Mouse (Mus musculus) urinary bladder, postnatal 25 days (tissue): ENCODE measurements at regions not wholly inside any gene's neighbourhood (a gene's known extent, or its start where the extent isn't known, plus 50 kb on each side); places are given as distances from the start of the nearest gene placed in this dataset.
A peak's percentile ranks its signal among the peaks of the same experiment; 100 is the strongest.

Experiments used
- DNase-seq: peaks from one replicate; pipeline ENCODE4 v3.0.0; 2022; ENCODE audit warnings: low spot score

DNA sequence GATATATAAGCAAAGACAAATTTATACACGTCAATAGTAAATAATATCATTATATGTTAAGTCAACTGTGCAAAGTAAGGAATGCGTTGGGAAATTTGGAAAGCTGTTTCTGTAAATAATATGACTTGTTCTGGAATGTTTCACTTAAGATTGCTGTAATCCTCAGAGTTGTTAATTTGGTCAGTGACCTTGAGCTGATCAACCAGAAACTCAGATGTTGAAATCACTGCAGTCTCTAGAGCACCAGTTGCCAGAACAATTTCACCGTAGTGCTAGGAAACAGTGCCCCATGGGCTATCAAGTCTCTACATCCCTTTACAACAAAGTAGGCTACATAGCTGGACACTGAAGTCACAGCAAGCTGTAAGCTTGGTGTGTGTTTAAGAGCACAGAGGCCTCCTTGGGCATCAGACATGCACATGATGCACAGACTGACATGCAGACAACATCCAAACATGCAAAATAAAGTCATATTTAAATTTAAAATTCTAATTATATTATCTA is 212.6 kb downstream of the Pik3r1 start:
- no peak for DNase-seq

DNA sequence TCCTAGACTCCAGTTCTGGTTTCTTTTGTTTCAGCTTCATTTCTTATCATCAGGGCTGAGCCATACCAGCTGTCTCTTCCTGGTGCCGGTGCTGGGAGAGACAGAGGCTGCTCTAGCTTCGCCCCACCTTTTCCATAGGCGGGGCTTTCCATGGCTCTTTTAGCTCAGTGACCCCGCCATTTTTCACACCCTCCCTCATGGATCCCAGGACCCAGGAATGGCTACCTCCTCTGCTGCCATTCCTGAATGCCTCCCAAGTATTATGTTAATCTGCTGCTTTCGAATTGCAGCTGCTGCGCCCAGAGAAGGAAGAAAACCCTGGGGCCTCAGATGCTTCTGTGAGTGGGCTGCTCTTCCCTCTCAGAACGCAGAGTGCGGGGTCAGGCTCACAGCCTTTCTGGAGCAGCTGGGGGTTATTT is 214.9 kb downstream of the Pik3r1 start:
- DNase-seq, result no peak

DNA sequence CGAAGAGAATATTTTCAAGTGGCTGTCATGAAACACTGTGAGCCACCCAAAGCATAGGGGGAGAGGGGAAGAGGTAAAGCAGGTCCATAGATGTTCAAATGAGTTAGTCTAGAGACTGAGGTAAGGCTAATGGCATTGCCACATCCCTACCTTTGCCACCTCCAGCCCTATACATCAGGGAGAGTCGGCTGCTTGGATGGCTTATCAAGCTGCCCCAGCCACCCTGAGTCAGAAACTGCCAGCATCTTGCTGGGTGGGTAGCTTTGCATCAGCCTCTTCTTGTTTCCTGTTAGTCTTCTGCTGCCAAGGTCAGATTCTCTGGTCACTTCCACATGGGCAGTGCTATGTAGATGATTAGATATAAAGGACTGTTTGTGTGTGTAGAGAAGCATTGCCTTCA is 215.6 kb downstream of the Pik3r1 start:
- no peak for DNase-seq

DNA sequence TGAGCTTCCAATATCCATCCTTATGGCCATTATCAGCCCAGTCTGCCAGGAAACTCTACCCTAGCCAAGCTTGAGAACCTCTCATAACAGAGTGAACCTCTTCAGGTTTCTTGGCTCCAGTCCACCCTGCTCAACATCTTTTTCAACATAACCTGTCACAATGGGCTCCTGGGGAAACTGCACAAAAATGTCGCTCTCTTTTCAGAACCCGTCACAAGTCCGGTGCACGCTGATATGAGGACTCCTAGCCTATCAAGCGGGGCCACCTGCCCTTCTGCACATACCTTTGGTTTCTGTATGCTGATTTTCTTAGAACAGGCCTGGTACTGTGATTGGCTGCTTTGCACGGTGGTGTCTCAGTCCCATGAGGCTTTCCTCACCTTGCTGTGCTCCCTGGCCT is 216.9 kb downstream of the Pik3r1 start:
- no peak for DNase-seq

DNA sequence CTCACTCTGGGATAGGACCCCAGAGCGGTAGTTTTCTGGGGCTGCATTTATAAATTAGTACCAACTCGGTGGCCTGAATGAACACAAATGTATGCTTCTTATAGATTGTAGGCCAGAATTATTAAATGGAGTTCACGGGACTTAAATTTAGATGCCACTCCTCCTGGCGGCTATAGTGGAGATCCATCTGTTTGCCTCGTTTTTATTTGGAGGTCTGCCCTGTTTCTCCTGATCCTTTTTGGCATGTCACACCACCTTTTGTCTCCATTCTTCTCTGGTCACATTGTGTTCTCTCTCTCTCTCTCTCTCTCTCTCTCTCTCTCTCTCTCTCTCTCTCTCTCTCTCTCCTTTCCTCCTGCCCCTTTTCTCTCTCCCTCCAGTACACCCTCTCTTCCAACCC is 217.5 kb downstream of the Pik3r1 start:
- no peak for DNase-seq

DNA sequence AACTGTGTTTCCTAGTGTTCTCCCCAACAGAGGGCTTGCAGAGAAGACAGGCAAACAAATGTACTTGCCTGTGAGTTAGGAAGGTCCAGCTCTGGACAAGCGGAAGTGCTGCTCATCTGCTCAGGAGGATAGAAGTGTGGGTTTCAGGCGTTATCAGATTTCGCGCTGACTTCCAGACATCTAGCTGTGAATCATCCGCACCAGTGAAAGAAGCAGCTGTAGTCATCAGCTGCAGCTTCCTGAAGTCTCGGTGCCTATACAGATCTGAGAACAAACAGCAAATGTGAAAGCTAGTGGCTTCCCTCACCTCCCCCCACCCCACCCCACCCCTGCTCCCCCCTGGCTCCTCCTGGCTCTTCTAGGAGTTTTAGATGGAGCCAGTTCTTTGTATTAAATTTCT is 220.1 kb downstream of the Pik3r1 start:
- no peak for DNase-seq

DNA sequence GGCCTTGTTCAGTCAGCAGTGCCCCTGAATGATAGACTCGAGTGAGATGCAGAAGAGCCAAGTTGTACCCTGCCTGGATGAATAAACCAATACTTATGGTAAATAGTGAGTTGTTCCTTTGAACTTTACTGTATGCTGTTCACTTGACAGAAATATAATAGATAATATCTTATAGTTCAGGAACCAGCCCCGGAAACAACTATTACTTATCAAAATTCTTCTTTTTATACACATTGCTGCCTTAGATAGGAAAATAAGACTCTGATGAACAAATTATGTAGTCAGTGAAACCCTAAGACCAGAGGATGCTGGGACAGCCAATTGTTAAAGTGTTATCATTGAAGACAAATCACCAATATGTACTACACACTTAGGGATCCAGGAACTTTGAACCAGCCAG is 220.7 kb downstream of the Pik3r1 start:
- no peak for DNase-seq

DNA sequence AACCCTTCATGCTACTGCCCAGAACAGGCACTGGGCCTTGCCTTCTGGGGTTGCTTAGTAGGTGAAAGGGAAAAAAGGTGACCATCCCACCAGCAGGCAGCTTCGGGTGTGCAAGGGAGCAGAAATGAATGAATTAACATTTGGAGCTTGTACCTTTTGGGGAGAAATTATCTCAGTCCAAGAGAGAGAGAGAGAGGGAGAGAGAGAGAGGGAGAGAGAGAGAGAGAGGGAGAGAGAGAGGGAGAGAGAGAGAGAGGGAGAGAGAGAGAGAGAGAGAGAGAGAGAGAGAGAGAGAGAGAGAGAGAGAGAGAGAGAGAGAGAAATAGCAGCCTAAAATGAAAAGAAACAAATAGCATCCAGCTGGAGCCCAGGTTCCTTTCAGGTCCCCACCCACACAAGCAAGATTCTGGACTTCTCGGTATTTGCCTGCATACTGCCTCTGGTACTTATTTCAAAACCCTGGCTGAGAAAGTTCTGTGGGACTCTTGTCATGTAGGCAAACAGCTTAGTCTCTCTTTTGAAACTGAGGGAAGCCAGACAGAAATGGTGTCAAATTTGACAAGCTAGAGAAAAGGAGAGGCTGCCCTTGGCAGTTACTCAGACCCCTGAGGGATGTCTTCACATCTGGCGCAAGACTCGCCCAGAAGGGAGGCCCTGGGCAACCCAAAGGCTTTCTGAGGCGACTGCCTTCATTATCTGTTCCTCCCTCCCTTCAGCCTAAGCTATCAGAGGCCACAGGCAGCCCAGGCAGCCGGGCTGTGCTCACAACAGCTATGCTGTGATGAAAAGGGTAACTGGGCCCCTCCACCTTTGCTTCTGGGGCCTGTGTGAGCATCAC is 222.5 kb downstream of the Pik3r1 start:
- no peak for DNase-seq

DNA sequence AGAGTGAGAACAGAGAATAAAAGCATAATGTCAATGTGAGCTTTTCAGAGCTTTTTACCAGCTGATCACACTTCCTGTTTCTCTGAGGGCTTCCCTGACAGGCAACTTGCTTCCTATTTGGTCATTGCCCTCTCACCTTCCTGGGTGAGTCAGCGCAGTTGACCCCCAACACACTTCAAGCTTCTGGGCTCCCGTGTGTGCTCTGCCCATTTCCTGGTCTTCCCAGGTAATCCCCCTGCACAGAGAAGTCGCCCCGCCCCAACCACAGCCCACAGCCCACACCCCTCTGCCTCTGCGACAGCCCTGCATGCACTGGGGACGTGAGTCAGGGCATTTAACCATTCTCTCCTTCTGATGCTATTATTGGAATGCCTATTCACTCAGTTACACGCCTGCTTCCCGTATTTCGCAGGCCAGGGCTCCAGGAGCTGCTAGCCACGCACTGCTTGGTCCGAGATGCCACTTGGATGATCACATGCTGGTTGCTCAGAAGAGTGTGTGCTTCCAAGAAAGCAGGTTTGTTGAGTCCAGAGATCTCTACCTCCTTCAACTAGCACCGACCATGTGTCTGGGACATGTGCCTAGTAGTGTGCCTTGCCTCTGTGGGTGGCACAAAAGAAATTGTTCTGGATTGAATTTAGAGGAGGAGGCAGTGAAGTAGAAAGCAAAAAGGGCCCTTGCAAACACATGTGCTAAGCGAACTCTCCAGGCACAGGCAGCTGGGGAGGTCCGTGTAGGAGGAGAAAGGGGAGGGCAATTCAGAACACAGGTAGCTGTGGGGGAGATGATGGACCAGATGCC is 227.4 kb downstream of the Pik3r1 start:
- DNase-seq, result peak; percentile 44

DNA sequence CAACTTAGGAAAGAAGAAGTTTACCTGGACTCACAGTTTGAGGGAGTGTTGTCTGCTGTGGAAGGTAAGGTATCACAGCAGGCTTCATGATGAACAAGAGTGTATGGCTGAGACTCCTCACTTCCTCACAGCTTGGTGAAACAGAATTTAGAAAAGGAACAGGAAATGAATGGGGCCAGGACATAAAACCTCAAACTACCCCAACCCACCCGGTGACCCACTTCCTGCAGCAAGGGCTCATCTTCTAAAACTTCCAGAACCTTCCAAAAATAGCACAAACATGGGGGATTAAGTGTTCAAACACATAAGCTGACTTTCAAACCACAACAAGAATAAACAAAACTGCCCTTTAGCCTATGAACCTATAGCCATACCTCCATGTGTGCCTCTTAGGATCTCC is 229.9 kb downstream of the Pik3r1 start:
- DNase-seq, result no peak

DNA sequence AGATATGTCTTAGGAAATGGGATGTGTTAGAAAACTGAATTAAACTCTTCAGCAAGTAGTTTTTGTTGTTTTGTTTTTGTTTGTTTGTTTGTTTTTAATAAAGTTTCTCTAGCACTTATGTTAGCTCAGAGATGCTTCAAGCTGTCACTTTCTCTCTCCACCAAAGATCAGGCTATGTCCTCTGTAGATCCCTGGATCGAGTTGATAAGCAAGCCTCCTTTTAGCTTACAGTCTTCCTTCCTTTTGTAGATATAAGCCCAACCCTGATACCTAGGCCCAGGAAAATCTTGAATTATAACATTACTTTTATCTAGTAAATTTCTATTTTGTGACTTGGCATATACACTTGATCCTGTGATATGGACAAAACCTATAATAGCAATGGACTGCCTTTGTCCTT is 232.0 kb downstream of the Pik3r1 start:
- no peak for DNase-seq

DNA sequence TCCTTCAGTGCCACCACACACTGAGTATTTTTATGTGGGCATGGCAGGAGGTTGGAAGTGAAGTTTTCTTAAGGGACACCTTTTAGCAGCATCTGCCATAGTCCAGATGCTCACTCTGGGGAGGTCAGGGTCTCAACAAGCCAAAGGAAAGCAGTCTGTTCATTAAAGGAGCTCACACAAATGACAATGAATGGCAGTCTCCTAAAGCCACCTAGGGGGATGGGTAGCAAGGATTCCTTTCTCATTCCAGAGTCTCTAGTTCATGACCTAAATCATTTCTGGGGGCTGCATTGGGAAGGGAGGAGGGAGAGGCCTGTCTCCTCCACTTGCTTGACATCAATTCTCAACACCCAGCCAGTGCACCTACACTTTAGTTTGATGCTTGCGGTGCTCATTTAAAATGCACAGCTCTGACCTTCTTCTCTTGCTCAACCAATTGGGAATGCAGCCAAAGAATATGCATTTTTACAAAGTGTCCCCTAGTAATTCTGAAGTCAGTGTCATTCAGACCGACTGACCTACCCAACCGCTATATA is 232.6 kb downstream of the Pik3r1 start:
- no peak for DNase-seq

DNA sequence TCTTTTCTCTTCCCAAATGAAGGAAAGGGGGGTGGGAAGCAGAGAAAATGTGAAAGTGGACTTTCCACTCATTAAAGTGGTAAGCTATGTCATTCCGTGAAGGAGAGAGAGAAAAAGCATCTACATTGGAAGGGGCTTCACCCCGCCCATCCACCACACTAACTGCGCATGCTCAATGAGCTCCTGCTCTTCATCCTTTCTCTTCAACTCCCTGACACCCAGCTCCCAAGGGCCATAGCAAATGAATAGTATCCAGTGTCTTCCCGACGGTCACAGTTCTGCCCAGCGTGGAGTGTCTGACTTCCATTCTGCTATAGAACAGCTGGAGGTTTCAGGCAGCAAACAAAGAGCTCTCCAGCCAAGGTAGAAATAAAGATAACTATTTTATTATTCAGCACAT is 233.5 kb downstream of the Pik3r1 start:
- DNase-seq, result no peak

DNA sequence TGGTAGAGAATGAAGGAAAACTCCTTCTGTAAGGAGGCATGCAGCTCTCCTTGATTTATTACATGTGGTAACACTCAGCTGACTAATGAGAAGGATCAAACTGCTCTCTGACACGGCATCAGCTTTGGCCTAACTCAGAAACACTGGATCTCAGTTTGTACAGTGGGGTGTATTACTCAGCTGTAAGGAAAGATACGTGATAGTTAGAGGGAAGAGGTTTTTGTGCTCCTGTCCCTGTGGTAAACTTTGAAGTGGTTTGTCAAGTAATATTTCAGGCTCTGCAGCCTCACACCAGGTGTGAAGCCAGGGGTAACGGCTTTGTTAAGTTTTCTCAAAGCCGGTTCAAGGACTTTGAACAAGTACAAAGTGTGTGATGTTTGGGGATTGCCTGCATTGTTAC is 235.1 kb downstream of the Pik3r1 start:
- DNase-seq, result no peak

DNA sequence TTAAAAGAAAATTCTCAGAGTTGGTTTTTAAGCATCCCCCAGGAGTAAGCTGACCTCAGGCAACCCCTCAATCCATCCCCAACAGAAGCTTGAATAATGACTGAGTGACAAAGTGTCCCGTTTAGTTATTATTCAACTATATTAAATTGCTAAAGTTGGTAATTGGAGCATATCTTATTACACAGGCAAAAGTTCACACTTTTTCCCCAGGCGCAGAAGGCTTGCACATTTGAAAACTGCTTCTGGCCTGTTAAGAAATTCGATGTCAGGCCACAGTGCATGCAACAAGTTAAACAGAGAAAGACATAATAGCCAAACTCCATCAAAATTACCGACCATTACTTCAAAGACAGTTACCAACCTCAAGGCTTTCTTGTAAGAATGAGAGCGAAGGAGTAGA is 240.3 kb downstream of the Pik3r1 start:
- DNase-seq, result no peak

DNA sequence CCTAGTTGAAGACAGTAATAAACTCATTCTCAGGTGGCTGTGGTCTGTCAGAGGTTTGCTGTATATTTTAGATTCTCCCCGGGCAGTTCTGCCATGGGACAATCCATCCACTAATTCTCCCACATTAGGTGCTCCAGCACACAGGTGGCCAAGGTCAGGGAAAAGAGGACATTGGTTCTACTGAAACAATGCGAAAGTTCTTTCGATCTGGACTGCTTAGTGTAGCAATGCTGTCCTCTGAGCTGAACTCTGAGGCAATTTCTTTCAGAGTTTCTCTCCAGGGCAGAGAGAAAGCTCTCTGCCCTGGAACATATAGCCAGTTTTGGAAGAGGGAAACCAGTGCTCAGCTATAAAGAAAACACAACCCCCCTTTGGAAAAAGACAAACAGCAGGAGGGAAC is 243.2 kb downstream of the Pik3r1 start:
- no peak for DNase-seq

DNA sequence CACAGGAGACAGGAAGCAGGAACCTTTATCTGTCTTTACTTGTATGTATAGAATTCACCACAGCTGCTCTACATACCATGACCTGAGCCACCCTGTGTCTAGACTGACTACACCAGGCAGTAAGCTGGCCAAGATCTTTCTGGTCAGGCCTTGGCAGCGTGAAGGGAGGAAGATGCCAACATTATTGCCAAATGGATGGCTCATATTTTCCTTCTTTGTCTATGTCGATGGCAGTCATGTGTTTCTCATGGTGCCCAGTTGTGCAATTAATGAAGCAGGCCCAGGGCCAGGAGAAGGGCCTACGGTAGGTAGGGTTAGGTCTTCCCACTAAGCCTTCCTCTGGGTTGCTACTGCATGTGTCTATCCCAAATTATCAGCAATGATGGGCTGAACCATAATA is 243.8 kb downstream of the Pik3r1 start:
- DNase-seq, result no peak

DNA sequence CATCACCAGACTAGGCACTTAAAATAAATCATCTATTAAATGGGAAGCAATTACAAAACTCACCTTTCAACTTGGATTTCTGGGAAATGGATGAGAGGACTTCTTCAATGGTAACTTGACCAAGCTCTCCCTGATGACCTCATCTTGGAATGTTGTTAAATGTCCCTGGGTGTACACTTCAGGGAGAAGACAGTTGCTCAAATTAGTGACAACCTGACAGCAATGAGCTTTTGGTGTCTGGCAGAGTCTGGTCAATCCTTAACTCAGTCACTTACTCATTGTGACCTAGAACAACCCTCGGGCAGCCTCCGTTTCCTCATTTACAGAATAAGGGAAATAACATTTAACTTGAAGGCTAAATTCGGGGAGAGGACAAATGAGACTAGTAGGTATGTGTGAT is 244.5 kb downstream of the Pik3r1 start:
- DNase-seq, result no peak

DNA sequence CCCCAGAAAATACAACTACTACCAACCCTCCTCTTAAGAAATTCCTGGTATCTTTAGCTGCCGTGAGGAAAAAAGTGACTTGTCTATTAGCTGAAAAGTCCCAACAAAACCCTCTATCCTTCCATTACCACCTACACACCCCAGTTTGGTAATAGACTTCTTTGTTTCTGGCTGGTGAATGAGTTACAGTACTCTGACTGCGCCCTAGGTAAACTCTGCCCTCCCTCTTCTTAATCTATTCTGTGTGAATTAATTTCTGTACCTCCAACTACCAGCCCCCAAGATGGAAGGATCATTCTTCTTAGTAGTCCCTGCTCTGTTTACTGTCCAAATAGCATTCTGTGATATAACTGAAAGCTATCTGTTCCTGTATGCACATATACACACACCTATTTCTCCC is 245.4 kb downstream of the Pik3r1 start:
- no peak for DNase-seq

DNA sequence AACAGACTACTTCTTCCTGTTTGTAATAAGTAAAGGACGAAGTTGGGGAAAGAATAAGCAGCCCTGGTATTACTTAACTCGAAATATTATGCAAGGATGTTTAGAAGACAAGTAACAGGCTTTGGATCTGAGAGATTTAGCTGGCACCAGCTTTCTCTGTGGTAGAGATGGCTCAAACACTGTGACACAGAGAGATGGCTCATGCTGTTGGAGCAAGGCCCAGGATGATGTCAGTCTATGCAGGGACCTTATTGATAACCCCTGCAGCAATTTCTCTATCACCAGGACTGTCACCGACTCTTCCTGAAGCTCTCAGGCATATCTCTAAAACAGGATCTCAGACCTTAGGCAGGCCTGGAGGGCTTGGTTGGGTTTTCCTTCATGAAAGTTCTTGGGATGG is 254.7 kb downstream of the Pik3r1 start:
- no peak for DNase-seq

DNA sequence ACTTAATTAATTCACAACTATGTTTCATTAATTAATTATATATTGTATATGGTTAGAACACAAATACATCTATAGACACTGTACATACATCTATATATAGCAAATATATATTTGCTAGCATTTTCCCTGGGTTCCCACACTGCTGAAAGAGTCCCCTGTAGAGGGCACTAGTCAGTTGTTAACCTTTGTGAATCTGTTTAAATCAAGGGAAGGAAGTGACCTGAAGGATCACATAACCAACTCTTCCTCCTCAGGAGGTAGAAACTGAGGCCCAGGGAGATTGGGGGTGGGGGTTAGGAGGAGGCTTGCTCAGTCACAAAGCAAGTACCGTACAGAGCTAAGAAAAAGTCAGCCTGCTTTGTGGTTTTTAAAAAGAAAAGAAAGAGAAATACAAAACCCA is 258.1 kb downstream of the Pik3r1 start:
- no peak for DNase-seq

DNA sequence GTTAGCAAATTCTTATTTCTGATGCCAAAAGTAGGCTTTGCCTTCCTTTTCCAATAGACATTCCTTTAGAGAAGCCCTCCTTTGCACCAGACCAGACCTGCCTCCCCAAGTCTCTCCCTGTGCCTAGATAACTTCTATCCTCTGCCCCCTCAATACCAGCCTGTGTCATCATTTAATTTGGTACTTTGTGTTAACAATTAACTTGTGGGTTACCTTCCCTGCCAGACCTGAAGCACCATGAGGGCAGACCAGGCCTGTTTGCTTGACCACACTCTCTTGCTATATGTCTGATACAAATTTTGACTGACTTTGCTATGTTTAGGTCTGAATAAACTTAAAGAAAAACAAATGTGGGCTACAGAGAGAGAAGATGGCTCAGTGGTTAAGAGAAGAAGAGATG is 259.7 kb downstream of the Pik3r1 start:
- DNase-seq, result no peak

DNA sequence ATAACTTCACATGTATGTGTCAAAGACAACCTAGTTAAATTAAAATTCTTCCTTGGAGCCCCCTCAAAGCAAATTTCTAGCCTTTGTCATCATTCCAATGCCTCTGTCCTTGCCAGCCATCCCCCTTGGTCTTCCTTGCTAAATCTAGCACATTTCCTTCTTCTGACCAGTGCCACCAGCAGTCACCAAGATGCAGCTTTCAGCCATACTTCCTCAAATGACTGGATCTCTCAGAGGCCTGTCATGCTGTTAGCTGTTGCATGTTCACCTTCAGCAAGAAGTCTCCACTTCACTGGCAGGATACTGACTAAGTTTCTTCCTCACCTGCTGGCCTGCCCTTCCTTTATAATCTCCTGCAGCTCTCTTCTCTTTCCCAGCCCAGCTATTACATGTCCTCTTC is 261.3 kb downstream of the Pik3r1 start:
- no peak for DNase-seq
